Mouse (Mus musculus) left cerebral cortex, adult 8-10 months (tissue): ENCODE data around the gene Slc25a53. TPM values are rescaled to one million over a fixed set of nuclear protein-coding genes. Genes with fewer than 3 reads are reported as not detected.
"Not testable (repeated sequence)": the region's sequence is repeated elsewhere in the genome, so short reads cannot be mapped to it uniquely, and the experiment has no call there.

Source experiments
- DNase-seq, 2 experiments: peaks; one replicate each; pipeline ENCODE4 v3.0.0; 2022; ENCODE audit warnings: low spot score in 2 of 2
- total RNA-seq, 4 experiments: library from RNA; stranded (reverse); gene quantifications; 2 replicates each; pipeline ENCODE4 v1.2.4; 2022

Gene Slc25a53
- total RNA-seq, 4 experiments from 2014 or later, result 21.4 to 39.2 (median 30.0) TPM

DNA sequence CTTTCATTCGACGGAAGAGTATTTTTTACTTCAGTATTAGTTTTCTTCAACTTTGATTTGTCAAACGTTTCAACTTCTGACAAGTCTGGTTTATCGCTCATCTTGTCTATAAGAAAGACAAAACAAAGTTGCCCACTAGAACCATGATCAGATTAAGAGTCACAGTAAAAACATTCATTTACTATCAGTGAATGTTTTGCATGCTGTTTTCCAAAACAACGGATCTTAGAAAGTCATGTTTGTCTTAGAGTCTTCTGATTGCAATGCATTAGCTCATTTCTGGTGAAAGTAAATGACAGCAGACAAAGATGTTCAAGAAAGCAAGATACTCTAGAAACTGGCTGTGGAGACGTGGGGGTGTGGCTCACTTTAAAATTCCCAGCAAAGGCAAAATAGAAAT lies 62.7 kb downstream of the Slc25a53 start, which contains the start of gene Tmsb15b2:
Gene Tmsb15b2 (minus strand): TSS at position 101 of the 400 bp plus-strand sequence.
- DNase-seq, result not testable (repeated sequence)

DNA sequence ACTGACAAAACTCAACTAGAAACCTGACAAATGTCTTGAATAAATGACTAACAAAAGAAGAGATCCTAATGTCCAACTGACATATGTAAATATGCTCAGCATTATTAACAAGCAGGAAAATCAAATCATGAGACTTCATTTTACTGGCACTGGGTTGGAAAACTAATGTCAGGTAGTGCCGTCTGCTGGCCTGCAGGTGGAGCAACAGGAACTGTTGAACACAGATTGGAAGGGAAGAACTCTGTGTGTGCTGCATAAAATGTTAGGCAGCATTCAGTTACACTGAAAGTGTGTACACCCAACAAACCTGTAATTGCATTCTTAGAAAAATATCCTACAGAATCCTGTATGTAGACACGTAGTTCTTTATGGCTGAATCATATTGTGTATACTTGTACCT lies 78.4 kb downstream of the Slc25a53 start:
- DNase-seq, result no peak

DNA sequence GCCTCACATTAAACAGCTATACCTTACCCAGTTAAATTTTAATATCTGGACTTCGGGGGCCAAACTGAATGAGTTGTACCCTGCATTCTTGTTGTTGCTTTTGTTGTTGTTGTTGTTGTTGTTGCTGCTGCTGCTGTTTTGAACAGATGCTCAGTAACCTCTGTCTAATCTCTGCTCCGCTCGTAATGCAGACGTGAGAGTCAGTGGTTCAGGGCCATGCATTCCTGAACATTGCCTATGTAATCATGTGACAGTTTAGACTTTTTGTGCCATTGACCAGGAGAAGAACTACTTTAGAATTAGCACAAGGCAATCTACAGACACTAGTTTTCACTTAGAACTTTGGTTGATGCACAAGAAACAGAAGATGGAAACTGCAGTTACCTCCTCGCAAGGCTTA lies 79.8 kb downstream of the Slc25a53 start:
- not testable (repeated sequence) for DNase-seq

DNA sequence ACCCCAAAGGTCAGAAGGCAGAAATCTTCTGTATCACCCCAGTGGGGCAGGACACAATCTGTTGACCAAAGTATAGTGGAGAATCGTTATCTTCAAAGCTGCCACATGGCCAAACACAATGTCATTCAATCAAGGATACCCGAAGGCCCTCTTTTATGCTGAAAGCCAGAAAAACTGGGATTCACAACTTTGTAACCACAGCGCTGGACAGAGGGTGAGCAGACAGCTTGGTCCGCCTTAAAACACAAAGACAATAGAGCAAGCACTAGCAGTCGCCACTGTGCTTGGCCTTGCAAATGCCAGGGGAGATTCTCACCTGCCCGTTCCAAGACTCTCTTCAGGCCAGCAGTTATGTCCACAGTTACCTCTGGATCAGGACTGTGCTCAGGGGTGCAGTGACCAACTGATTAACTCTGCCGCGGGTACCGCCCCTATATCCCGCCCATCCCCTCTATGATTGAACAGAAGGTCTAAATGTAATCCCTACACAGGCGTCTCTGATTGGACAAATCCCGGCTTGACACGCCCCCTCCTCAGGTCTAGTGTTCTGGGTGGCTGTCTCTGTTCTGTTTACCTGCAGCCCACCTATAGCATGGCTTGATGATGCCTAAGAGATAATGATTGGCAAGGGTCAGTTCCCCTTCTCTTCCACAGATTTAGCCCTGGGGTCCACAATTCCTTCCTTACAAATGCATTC lies 80.4 kb downstream of the Slc25a53 start:
- DNase-seq, result peak; percentile 28 to 89

DNA sequence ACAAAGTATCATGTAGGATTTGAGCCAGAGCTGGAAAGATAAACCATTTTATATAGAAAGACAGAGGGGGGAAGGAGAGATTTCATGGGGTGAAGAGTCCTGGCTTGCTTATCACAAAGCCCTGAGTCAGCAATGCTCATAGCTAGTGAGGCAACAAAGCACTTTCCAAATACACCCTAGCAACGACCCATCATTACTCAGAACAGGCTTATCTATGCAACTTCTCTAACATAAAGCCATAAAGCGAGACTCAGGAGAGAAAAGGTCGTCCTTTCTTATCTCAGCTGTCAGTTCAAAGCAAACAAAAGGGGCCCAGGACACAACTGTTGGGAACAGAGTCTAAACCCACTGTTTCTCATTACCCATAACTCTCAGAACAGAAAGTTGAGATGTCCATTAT lies 100.1 kb downstream of the Slc25a53 start:
- DNase-seq, result no peak

Other genes starting within 250 kb of the Slc25a53 start
- gene Plp1, start 215.6 kb downstream of the Slc25a53 start, total RNA-seq, result 100 to 1,000 TPM; 799 to 917 (median 880) TPM
- gene Rab9b, start 169.5 kb downstream of the Slc25a53 start, total RNA-seq, result 10 to 100 TPM; 15.7 to 20.4 (median 17.3) TPM
- not detected for gene H2bfm, start 111.0 kb downstream of the Slc25a53 start, total RNA-seq
- 10 to 100 TPM; 10.5 to 27.6 (median 20.0) TPM for gene Tmsb15b2, start 62.8 kb downstream of the Slc25a53 start, total RNA-seq
- gene Tmsb15l, start 61.4 kb downstream of the Slc25a53 start, total RNA-seq, result 1 to 10 TPM; 1.3 to 5.9 (median 2.0) TPM
- gene Tmsb15b1, start 61.4 kb downstream of the Slc25a53 start, total RNA-seq, result 10 to 100 TPM in 1 of 4 experiments, 1 to 10 TPM in 3; 1.6 to 10.7 (median 7.7) TPM
- gene Zcchc18, start 45.1 kb downstream of the Slc25a53 start, total RNA-seq, result 100 to 1,000 TPM; 270 to 291 (median 281) TPM
- gene Fam199x, start 11.3 kb upstream of the Slc25a53 start, total RNA-seq, result 10 to 100 TPM in 3 of 4 experiments, 1 to 10 TPM in 1; 9.7 to 11.0 (median 10.4) TPM
- gene Esx1, start 83.8 kb upstream of the Slc25a53 start, total RNA-seq, result not detected